Mouse (Mus musculus) thymus, adult 18-20 months (tissue): ENCODE data around the gene Snai3.
A peak's percentile ranks its signal among the peaks of the same experiment; 100 is the strongest.

Experiments
- DNase-seq, 2 experiments: peaks; one replicate each; pipeline ENCODE4 v3.0.0; 2022; ENCODE audit warnings: mixed read lengths in 2 of 2

The Snai3 gene

GRCm38 (mm10) chr8:122459218-122459900, 1.2 kb downstream of the Snai3 start:
- DNase-seq, result peak in 1 of 2 experiments; percentile 66

- DNase-seq, result no peak
These were observed 3.4 kb downstream of the Snai3 start for GRCm38 (mm10) chr8:122457171-122457570.

- no peak for DNase-seq
These were observed 6.1 kb downstream of the Snai3 start for GRCm38 (mm10) chr8:122454409-122454808.

- no peak for DNase-seq
These were observed 8.4 kb downstream of the Snai3 start for GRCm38 (mm10) chr8:122452154-122452553.

- no peak for DNase-seq
These were observed 9.3 kb downstream of the Snai3 start for GRCm38 (mm10) chr8:122451161-122451703.

- DNase-seq, result no peak
These were observed 15.3 kb downstream of the Snai3 start for GRCm38 (mm10) chr8:122445203-122445602.

- peak in 1 of 2 experiments; percentile 51 for DNase-seq
These were observed 16.3 kb downstream of the Snai3 start for GRCm38 (mm10) chr8:122444058-122444748.

GRCm38 (mm10) chr8:122443262-122444006, 17.1 kb downstream of the Snai3 start, which contains the start of gene Mvd:
Gene Mvd, minus strand, starts transcription at chr8:122443422.
- DNase-seq, result peak; percentile 98 to 99

- no peak for DNase-seq
These were observed 17.8 kb downstream of the Snai3 start for GRCm38 (mm10) chr8:122442781-122443180.

GRCm38 (mm10) chr8:122442356-122442755, 18.2 kb downstream of the Snai3 start:
- no peak for DNase-seq

GRCm38 (mm10) chr8:122441326-122441725, 19.2 kb downstream of the Snai3 start:
- no peak for DNase-seq

GRCm38 (mm10) chr8:122439336-122439735, 21.2 kb downstream of the Snai3 start:
- DNase-seq, result no peak

GRCm38 (mm10) chr8:122437708-122438331, 22.7 kb downstream of the Snai3 start:
- DNase-seq, result no peak

GRCm38 (mm10) chr8:122436586-122437125, 23.9 kb downstream of the Snai3 start:
- DNase-seq, result no peak

GRCm38 (mm10) chr8:122436146-122436545, 24.4 kb downstream of the Snai3 start:
- no peak for DNase-seq

- no peak for DNase-seq
These were observed 25.2 kb downstream of the Snai3 start for GRCm38 (mm10) chr8:122435375-122435774.

GRCm38 (mm10) chr8:122433269-122433905, 27.1 kb downstream of the Snai3 start:
- no peak for DNase-seq

- DNase-seq, result peak; percentile 78 to 90
These were observed 27.9 kb downstream of the Snai3 start, which contains the start of gene Cyba for GRCm38 (mm10) chr8:122432443-122433268. Gene Cyba, minus strand, starts transcription at chr8:122432930.

GRCm38 (mm10) chr8:122431694-122432442, 28.7 kb downstream of the Snai3 start:
- no peak for DNase-seq

- DNase-seq, result no peak
These were observed 29.9 kb downstream of the Snai3 start for GRCm38 (mm10) chr8:122430646-122431045.
